Mouse (Mus musculus) kidney, adult 9 months (tissue): ENCODE data around the gene Dcaf1.
A peak's percentile ranks its signal among the peaks of the same experiment; 100 is the strongest.

ENCODE experiments used
- DNase-seq: peaks from one replicate; pipeline ENCODE4 v3.0.0; 2022

Dcaf1 gene

GRCm38 (mm10) chr9:106881071-106881755, 59.5 kb downstream of the Dcaf1 start:
- no peak for DNase-seq

- DNase-seq, result no peak
Observed at GRCm38 (mm10) chr9:106882176-106882575, 60.5 kb downstream of the Dcaf1 start.

- DNase-seq, result no peak
Observed at GRCm38 (mm10) chr9:106883085-106883484, 61.4 kb downstream of the Dcaf1 start.

- no peak for DNase-seq
Observed at GRCm38 (mm10) chr9:106884306-106884705, 62.6 kb downstream of the Dcaf1 start.

- no peak for DNase-seq
Observed at GRCm38 (mm10) chr9:106884996-106885900, 63.6 kb downstream of the Dcaf1 start.

GRCm38 (mm10) chr9:106885901-106886731, 64.4 kb downstream of the Dcaf1 start:
- DNase-seq, result no peak

- peak; percentile 99 for DNase-seq
Observed at GRCm38 (mm10) chr9:106886828-106887702, 65.4 kb downstream of the Dcaf1 start, which contains the start of gene Rbm15b. Rbm15b (minus strand) TSS chr9:106887428.

GRCm38 (mm10) chr9:106888346-106888745, 66.7 kb downstream of the Dcaf1 start:
- DNase-seq, result no peak

- no peak for DNase-seq
Observed at GRCm38 (mm10) chr9:106889321-106889720, 67.6 kb downstream of the Dcaf1 start.

- DNase-seq, result peak; percentile 51
Observed at GRCm38 (mm10) chr9:106890496-106891240, 69.0 kb downstream of the Dcaf1 start.

- no peak for DNase-seq
Observed at GRCm38 (mm10) chr9:106891341-106891741, 69.7 kb downstream of the Dcaf1 start.

- DNase-seq, result peak; percentile 99
Observed at GRCm38 (mm10) chr9:106891829-106892551, 70.3 kb downstream of the Dcaf1 start, which contains the start of gene Manf. Manf (minus strand) TSS chr9:106891979.

GRCm38 (mm10) chr9:106892552-106892875, 70.8 kb downstream of the Dcaf1 start:
- no peak for DNase-seq

GRCm38 (mm10) chr9:106893327-106893726, 71.7 kb downstream of the Dcaf1 start:
- DNase-seq, result no peak

GRCm38 (mm10) chr9:106898901-106899300, 77.2 kb downstream of the Dcaf1 start:
- DNase-seq, result no peak

- no peak for DNase-seq
Observed at GRCm38 (mm10) chr9:106901596-106901995, 79.9 kb downstream of the Dcaf1 start.

GRCm38 (mm10) chr9:106903099-106903790, 81.6 kb downstream of the Dcaf1 start:
- DNase-seq, result no peak

- DNase-seq, result peak; percentile 66
Observed at GRCm38 (mm10) chr9:106903791-106904134, 82.1 kb downstream of the Dcaf1 start.

- DNase-seq, result no peak
Observed at GRCm38 (mm10) chr9:106906597-106906996, 84.9 kb downstream of the Dcaf1 start.

GRCm38 (mm10) chr9:106908174-106908573, 86.5 kb downstream of the Dcaf1 start:
- DNase-seq, result no peak
